Mouse (Mus musculus) bone marrow macrophage, adult 2 months (primary cell): ENCODE data around the gene Eid2.

Experiments used
- CTCF ChIP-seq: IDR thresholded peaks from 2 replicates; pipeline ENCODE4 v1.5.1; 2012; ENCODE audit warnings: low read depth, mild to moderate bottlenecking, low read length, moderate library complexity
- POLR2A ChIP-seq: IDR thresholded peaks from 2 replicates; pipeline ENCODE4 v1.6.1; 2012; ENCODE audit warnings: mild to moderate bottlenecking, low read depth, low read length, borderline replicate concordance

GRCm38 (mm10) chr7:28277237-28277614, 9.5 kb downstream of the Eid2 start:
- TF ChIP-seq POLR2A = no peak
- TF ChIP-seq CTCF = no peak
